Mouse (Mus musculus) liver, embryonic 15.5 days (tissue): ENCODE results near the gene Hoxd4. TPM values are rescaled to one million over a fixed set of nuclear protein-coding genes. Genes with fewer than 3 reads are reported as not detected.

Experiments
- ATAC-seq: fragments of 200-750 bp; cut with Nextera tagmentation; 2 replicates; pipeline ENCODE4 v1.8.0; 2017; ENCODE audit warnings: moderate number of reproducible peaks, mild to moderate bottlenecking, moderate library complexity; ENCODE audit not compliant: insufficient read depth
- H3K27ac ChIP-seq: fragments of 300-500 bp; sonication (generic); replicated peaks from 2 replicates; pipeline ENCODE4 v1.5.1; 2015; ENCODE audit warnings: mild to moderate bottlenecking, inconsistent platforms
- H3K27me3 ChIP-seq: fragments of 300-500 bp; sonication (generic); 2 replicates; pipeline ENCODE4 v1.6.1; 2015; ENCODE audit warnings: mild to moderate bottlenecking, inconsistent platforms
- H3K36me3 ChIP-seq: fragments of 300-500 bp; sonication (generic); replicated peaks from 2 replicates; pipeline ENCODE4 v1.6.1; 2015; ENCODE audit warnings: moderate library complexity, mild to moderate bottlenecking, inconsistent platforms
- H3K4me1 ChIP-seq: fragments of 300-500 bp; sonication (generic); replicated peaks from 2 replicates; pipeline ENCODE4 v1.6.1; 2015; ENCODE audit warnings: inconsistent platforms
- H3K4me2 ChIP-seq: fragments of 300-500 bp; sonication (generic); 2 replicates; pipeline ENCODE4 v1.6.1; 2015; ENCODE audit warnings: moderate library complexity, mild to moderate bottlenecking, inconsistent platforms
- H3K4me3 ChIP-seq: fragments of 300-500 bp; sonication (generic); replicated peaks from 2 replicates; pipeline ENCODE4 v1.5.1; 2015; ENCODE audit warnings: mild to moderate bottlenecking, inconsistent platforms
- H3K9ac ChIP-seq: fragments of 300-500 bp; sonication (generic); 2 replicates; pipeline ENCODE4 v1.6.1; 2015; ENCODE audit warnings: moderate library complexity, mild to moderate bottlenecking, inconsistent platforms
- H3K9me3 ChIP-seq: fragments of 300-500 bp; sonication (generic); replicated peaks from 2 replicates; pipeline ENCODE4 v1.6.1; 2016; ENCODE audit warnings: inconsistent platforms
- WGBS: fragments of 180-500 bp; shearing (Covaris S2); methylation state at CpG from one replicate; pipeline ENCODE4 v1.1.7; 2015; ENCODE audit warnings: mixed read lengths; ENCODE audit not compliant: insufficient replicate concordance; 5-methylcytosine and 5-hydroxymethylcytosine counted together
- polyA plus RNA-seq: library from polyadenylated mRNA; unstranded; fragments of >200 nt; fragmentation: Nextera tagmentation; extraction: Ambion mirVana; gene quantifications from 2 replicates; pipeline ENCODE4 v1.2.1, GENCODE M21; 2015

The Hoxd4 gene
- polyA plus RNA-seq, 1 experiment from 2014 or later: not detected

DNA sequence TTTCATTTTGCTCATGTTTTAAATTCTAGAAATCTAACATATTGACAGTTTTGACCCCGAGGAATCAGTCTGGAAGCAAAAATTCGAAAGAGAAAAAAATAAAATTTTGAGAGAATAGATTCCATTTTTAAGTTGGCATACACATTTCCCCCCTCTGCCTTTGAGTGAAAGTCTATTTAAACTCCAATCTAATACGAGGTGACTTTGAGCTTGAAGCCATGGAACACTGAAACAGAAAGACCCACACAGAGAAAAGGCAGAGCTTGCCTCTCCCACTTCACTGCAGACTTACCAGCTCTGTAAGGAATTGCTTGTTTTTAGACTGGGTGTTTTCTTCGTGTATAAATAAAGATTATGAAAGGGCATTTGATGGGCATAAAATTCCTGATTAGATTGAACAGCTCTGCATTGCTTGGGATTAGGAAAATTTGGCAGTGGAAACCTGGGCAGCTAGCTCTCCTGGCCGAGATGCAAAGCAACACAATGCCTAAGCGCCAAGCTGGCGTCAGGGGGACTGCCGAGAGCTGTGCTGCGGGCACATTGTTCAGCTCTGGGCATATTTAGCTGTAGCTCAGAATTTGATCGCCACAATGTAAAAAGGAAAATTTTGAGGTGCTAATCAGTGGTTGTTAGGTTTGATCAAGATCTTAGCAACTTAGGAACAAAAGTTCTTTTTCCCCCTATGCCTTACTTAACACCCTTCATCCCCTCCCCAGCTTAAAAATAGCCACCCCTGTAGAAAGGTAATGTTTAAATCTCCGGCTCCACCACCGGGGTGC lies 22.7 kb upstream of the Hoxd4 start:
- ATAC-seq: no peak
- Histone ChIP-seq H3K9me3 (no peaks in the 10 kb centered on the region), H3K36me3 (no peaks in the 10 kb centered on the region), H3K27me3 (peaks cover 99% of the 10 kb centered on the region), H3K27ac (no peak overlapping the region), H3K4me1 (no peaks in the 10 kb centered on the region), H3K4me2 (no peak overlapping the region), H3K9ac (no peak overlapping the region), H3K4me3 (no peak overlapping the region)
- 4% methylated on average over 12 of the region's 12 CpGs for WGBS

DNA sequence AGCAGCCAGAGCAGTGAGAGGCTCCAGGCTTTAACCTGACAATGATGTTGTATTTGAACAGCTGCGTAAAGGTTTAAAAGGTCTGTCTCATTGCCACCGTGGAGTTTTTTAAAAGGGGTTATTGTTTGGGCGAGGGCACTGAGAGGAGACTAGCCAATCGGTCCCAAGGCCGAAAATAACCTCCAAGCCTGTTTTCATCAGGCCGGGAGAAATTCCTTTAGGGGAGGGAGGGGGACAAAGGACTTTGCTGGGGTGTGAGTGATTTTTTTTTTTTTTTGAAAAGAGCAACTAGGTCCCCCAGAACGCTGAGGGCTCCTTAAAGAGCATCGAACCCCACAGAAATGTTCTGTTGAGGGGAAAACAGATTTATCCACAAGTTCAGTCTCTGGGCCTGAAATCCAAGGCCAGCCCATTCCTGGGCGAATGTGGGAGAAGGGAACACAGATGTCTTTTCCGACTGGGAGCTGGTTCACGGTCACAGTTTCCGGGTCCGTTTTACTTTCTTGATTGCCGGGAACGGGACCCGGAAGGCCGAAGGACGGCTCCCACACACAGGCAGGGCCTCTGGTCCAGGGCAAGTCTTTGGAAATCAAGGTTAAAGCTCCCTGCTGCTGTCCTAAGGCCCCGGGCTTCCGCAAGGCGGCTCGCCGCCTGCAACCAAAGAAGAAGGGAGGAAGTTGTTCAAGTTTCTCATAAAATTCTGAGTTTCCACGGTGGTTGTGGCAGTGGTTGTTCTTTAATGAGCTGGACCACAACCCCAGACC lies 22.0 kb upstream of the Hoxd4 start:
- WGBS: under 1% methylated on average over 24 of the region's 24 CpGs
- H3K4me3 ChIP-seq: no peak overlapping the region
- ATAC-seq: no peak
- H3K9ac ChIP-seq: no peak overlapping the region
- no peak overlapping the region for H3K4me2 ChIP-seq
- H3K9me3 ChIP-seq: no peaks in the 10 kb centered on the region
- peaks cover 99% of the 10 kb centered on the region for H3K27me3 ChIP-seq
- no peaks in the 10 kb centered on the region for H3K36me3 ChIP-seq
- no peaks in the 10 kb centered on the region for H3K4me1 ChIP-seq
- H3K27ac ChIP-seq: no peak overlapping the region

DNA sequence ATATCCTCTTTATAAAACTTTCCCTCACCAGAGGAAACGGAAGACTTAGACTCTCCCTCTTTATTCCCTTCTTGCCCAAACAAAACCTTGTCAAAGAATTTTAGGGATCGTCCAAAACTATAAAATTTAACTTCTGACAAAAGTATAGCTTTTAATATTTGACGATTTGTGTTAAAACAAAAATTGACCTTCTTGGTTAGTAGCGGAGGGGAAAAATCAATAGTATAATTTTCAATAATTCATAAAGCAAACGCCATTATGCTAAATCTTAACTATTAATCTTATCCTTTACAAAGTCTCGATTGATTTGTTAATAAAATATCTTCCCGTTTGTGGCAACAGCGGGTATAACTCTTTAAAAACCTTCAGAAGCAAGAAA lies 21.4 kb upstream of the Hoxd4 start:
- H3K27me3 ChIP-seq: peaks cover 99% of the 10 kb centered on the region
- ATAC-seq: no peak
- H3K9me3 ChIP-seq: no peaks in the 10 kb centered on the region
- no peak overlapping the region for H3K27ac ChIP-seq
- H3K4me2 ChIP-seq: no peak overlapping the region
- WGBS: 4% methylated on average over 8 of the region's 8 CpGs
- no peak overlapping the region for H3K4me3 ChIP-seq
- H3K4me1 ChIP-seq: no peaks in the 10 kb centered on the region
- no peak overlapping the region for H3K9ac ChIP-seq
- H3K36me3 ChIP-seq: no peaks in the 10 kb centered on the region

DNA sequence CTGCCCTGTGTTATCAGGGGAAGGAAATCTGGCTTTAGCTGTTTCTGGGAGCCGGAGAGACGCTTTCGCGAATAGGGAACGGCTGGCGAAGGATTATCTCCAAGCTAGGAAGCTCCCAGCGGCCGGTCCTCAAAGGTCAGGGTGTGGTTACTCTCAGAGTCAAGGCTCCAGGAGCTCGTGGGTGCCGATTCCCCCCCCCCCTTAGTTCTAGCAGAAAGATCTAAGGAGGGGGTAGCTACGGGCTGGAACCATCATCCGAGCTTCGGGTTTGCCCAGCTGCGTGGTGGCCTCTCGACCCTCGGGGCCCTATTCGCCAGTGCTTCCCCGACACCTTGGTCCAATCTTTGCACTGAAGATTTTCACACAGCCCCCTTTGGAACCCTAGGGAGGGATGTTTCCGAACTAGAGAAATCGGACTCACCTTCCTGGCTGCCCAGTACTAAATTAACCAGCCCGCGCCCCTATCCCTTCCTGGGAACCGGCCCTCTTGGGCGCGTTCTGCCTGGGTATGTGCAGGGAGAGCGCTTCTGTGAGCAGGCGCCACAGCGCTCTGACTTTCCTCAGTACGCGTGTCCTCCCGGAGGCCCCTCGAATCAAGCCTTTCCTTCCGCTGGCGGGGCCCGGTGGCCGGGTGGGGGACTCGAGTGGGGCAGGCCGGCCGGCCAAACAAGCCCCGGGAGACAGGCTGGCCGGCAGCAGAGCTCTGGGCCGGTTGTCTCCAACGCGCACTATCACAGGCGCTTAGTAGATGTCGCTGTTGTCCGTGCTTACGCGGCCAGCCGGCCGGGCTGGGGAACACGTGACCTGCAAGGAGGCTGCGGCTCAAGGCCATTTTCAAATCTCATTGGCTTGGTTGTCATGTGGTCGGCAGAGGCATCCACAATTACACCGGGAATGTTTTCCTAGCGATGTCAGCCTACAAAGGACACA lies 20.4 kb upstream of the Hoxd4 start, which contains the start of gene Hoxd10:
Gene Hoxd10 (plus strand): TSS at position 903 of the 930 bp plus-strand sequence.
- Histone ChIP-seq H3K4me2 (no peak within 1 kb of the TSS), H3K9me3 (no peaks in the 10 kb centered on the region), H3K27ac (no peak within 1 kb of the TSS), H3K4me1 (no peaks in the 10 kb centered on the region), H3K36me3 (no peaks in the 10 kb centered on the region), H3K27me3 (peaks cover 100% of the 10 kb centered on the region), H3K9ac (no peak within 1 kb of the TSS), H3K4me3 (no peak within 1 kb of the TSS)
- ATAC-seq: no peak
- WGBS: 2% methylated on average over 56 of the region's 56 CpGs

DNA sequence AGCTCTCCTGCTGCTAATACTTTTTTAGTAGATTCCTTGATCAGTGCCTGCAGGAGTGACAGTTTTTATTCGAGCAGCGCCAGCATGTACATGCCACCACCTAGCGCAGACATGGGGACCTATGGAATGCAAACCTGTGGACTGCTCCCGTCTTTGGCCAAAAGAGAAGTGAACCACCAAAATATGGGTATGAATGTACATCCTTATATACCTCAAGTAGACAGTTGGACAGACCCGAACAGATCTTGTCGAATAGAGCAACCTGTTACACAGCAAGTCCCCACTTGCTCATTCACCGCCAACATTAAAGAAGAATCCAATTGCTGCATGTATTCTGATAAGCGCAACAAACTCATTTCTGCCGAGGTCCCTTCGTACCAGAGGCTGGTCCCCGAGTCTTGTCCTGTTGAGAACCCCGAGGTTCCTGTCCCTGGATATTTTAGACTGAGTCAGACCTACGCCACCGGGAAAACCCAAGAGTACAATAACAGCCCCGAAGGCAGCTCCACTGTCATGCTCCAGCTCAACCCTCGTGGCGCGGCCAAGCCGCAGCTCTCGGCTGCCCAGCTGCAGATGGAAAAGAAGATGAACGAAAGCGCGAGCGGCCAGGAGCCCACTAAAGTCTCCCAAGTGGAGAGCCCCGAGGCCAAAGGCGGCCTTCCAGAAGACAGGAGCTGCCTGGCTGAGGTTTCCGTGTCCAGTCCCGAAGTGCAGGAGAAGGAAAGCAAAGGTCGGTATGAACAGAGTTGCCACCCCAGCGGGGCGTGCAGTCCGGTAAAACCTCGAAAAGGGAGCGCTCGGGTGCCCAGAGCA lies 19.5 kb upstream of the Hoxd4 start:
- Histone ChIP-seq H3K27ac (no peak overlapping the region), H3K36me3 (no peaks in the 10 kb centered on the region), H3K4me2 (no peak overlapping the region), H3K4me3 (no peak overlapping the region), H3K4me1 (no peaks in the 10 kb centered on the region), H3K9ac (no peak overlapping the region), H3K27me3 (peaks cover 100% of the 10 kb centered on the region), H3K9me3 (no peaks in the 10 kb centered on the region)
- no peak for ATAC-seq
- 2% methylated on average over 35 of the region's 35 CpGs for WGBS

DNA sequence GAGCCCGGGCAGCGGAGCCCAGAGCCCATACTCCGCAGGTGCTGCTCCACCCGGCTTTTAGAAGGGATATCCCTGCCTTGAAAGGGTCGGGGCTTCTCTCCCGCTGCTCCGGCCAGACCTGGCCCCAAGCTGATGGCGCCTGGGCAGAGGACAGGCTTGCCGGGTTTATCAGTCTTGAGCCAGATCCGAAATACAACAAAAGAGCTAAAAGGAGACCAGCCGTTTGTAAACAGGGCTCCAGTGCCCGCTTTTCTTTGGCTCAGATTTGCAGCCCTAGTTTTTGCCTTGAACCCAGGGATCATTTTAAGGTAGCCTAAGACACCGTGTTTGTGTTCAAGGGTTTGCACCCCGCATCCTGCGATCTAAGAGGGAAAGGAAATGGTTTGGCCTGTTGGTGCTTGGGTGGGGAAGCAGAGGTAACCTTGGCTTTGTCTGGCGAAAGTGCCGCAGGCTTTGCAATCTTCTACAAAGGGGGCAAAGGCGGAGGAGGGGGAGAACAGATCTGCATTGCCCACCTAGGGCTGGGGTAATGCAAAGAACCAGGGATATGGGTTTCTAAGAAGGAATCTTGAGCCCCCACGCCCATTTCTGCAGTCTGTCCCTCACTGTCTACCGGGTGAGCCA lies 18.8 kb upstream of the Hoxd4 start:
- Histone ChIP-seq H3K9ac (no peak overlapping the region), H3K27ac (no peak overlapping the region), H3K9me3 (no peaks in the 10 kb centered on the region), H3K4me1 (peaks cover 5% of the 10 kb centered on the region), H3K4me3 (no peak overlapping the region), H3K27me3 (peaks cover 100% of the 10 kb centered on the region), H3K4me2 (no peak overlapping the region), H3K36me3 (no peaks in the 10 kb centered on the region)
- ATAC-seq: no peak
- 2% methylated on average over 20 of the region's 20 CpGs for WGBS

DNA sequence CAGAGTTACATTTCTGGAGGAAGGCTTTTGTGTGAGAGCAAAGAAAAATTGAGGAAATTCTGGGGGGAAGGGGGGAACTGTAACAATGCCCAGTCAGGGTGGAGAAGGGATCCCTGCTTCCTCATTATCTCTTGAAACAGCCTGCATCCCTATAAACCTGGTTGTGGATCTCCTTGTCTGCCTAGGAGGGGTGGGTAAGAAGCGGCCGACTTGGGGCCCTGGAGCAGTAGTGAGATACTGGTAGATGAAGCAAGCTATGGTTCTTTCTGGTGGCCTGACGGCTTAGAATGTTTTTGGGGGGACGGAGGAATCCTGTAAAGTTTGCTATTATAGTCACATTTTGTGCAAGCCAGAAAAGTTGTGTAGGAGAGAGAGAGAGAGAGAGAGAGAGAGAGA lies 18.3 kb upstream of the Hoxd4 start:
- Histone ChIP-seq H3K9ac (no peak overlapping the region), H3K27me3 (peaks cover 100% of the 10 kb centered on the region), H3K4me3 (no peak overlapping the region), H3K4me2 (no peak overlapping the region), H3K36me3 (no peaks in the 10 kb centered on the region), H3K9me3 (no peaks in the 10 kb centered on the region), H3K27ac (no peak overlapping the region), H3K4me1 (peaks cover 6% of the 10 kb centered on the region)
- no peak for ATAC-seq
- WGBS: 17% methylated on average over 4 of the region's 4 CpGs

DNA sequence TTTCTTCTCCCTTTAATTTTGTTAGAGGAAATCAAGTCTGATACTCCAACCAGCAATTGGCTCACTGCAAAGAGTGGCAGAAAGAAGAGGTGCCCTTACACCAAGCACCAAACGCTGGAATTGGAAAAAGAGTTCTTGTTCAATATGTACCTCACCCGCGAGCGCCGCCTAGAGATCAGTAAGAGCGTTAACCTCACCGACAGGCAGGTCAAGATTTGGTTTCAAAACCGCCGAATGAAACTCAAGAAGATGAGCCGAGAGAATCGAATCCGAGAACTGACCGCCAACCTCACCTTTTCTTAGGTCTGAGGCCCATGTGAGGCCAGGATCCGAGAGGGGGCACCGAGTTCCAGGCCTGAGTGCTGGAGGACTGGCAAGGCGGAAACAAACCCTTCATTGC lies 17.7 kb upstream of the Hoxd4 start:
- WGBS: 3% methylated on average over 16 of the region's 16 CpGs
- H3K36me3 ChIP-seq: no peaks in the 10 kb centered on the region
- H3K9ac ChIP-seq: no peak overlapping the region
- no peak overlapping the region for H3K4me3 ChIP-seq
- peaks cover 100% of the 10 kb centered on the region for H3K27me3 ChIP-seq
- H3K4me2 ChIP-seq: no peak overlapping the region
- H3K9me3 ChIP-seq: no peaks in the 10 kb centered on the region
- H3K4me1 ChIP-seq: peaks cover 6% of the 10 kb centered on the region
- H3K27ac ChIP-seq: no peak overlapping the region
- no peak for ATAC-seq

DNA sequence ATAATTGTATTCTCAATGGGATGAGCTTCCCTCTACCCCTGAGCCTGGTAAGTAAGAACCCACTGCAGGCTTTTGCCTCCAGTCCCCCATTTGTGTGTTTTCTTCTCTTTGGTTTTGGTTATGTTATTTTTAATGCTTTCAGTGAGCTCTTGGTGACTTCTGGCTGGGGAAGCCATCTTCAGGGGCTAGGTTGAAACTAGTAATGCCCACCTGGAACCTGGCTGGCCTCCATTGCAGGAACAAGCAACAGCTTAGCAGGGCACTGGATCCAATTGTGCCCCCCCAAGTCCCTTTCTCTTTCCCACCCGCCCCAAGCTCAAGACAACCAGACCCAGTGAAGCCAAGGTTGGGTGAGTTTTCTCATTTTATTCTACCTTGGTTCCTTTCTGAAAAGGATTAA lies 16.3 kb upstream of the Hoxd4 start:
- Histone ChIP-seq H3K36me3 (no peaks in the 10 kb centered on the region), H3K27me3 (peaks cover 100% of the 10 kb centered on the region), H3K4me3 (no peak overlapping the region), H3K4me2 (no peak overlapping the region), H3K4me1 (peaks cover 6% of the 10 kb centered on the region), H3K27ac (no peak overlapping the region), H3K9me3 (no peaks in the 10 kb centered on the region), H3K9ac (no peak overlapping the region)
- WGBS: 5% methylated on average over 1 of the region's 1 CpGs
- no peak for ATAC-seq

DNA sequence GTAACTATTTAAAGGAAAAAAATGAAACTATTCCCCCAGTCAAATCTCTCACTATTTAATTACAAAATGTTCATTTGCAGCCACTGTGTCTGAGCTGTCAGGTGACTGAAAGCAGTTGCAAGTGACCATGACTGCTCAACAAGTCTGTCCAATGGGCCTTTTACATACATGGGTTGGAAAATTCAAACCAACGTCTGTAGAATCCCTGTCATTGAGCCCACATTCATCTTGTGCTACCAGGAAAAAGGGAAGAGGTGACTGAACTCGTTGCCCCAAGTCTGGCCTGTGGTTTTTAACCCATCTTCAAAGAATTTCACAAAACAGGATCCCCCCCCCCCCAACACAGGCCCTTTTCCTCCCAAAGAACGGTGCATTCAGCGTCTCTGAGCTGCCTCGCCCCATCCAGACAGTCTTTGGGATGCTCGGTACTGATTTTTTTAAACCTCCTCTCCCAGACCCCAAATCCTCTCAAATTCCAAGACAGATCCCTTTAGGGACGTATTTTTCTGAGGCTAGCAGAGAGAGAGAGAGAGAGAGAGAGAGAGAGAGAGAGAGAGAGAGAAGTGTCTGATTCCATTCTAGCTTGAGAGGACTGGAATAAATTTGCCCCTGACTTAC lies 15.8 kb upstream of the Hoxd4 start:
- 5% methylated on average over 7 of the region's 7 CpGs for WGBS
- ATAC-seq: no peak
- no peaks in the 10 kb centered on the region for H3K36me3 ChIP-seq

More for the DNA sequence above, 15.8 kb upstream of the Hoxd4 start:
- peaks cover 100% of the 10 kb centered on the region for H3K27me3 ChIP-seq
- H3K9me3 ChIP-seq: no peaks in the 10 kb centered on the region
- no peak overlapping the region for H3K9ac ChIP-seq
- peaks cover 6% of the 10 kb centered on the region for H3K4me1 ChIP-seq
- no peak overlapping the region for H3K27ac ChIP-seq
- no peak overlapping the region for H3K4me3 ChIP-seq
- no peak overlapping the region for H3K4me2 ChIP-seq
